Mouse (Mus musculus): ENCODE data around the gene Cdc42bpb.

Cdc42bpb gene

GRCm38 (mm10) chr12:111386642-111387120 lies 9.2 kb upstream of the Cdc42bpb start:
- DNase-seq (ENCODE audit: low spot score in 2 of 2): no peak

GRCm38 (mm10) chr12:111385883-111386641 lies 8.5 kb upstream of the Cdc42bpb start:
- no peak for DNase-seq (ENCODE audit: low spot score in 2 of 2)

- no peak for DNase-seq (ENCODE audit: low spot score in 2 of 2)
Observed at GRCm38 (mm10) chr12:111378812-111379211, 1.3 kb upstream of the Cdc42bpb start.

- DNase-seq (ENCODE audit: low spot score in 2 of 2): no peak
Observed at GRCm38 (mm10) chr12:111377986-111378490, 520 bp upstream of the Cdc42bpb start.

- DNase-seq (ENCODE audit: low spot score in 2 of 2): no peak
Observed at GRCm38 (mm10) chr12:111376826-111377331, 639 bp downstream of the Cdc42bpb start.

GRCm38 (mm10) chr12:111376053-111376452 lies 1.5 kb downstream of the Cdc42bpb start:
- no peak for DNase-seq (ENCODE audit: low spot score in 2 of 2)

- DNase-seq (ENCODE audit: low spot score in 2 of 2): no peak
Observed at GRCm38 (mm10) chr12:111375559-111375958, 2.0 kb downstream of the Cdc42bpb start.

GRCm38 (mm10) chr12:111374727-111375126 lies 2.8 kb downstream of the Cdc42bpb start:
- no peak for DNase-seq (ENCODE audit: low spot score in 2 of 2)

- DNase-seq (ENCODE audit: low spot score in 2 of 2): no peak
Observed at GRCm38 (mm10) chr12:111373411-111373810, 4.1 kb downstream of the Cdc42bpb start.

GRCm38 (mm10) chr12:111371905-111372304 lies 5.6 kb downstream of the Cdc42bpb start:
- no peak for DNase-seq (ENCODE audit: low spot score in 2 of 2)

GRCm38 (mm10) chr12:111370249-111370648 lies 7.3 kb downstream of the Cdc42bpb start:
- no peak for DNase-seq (ENCODE audit: low spot score in 2 of 2)

GRCm38 (mm10) chr12:111367065-111367464 lies 10.5 kb downstream of the Cdc42bpb start:
- DNase-seq (ENCODE audit: low spot score in 2 of 2): no peak

- no peak for DNase-seq (ENCODE audit: low spot score in 2 of 2)
Observed at GRCm38 (mm10) chr12:111364234-111364633, 13.3 kb downstream of the Cdc42bpb start.

GRCm38 (mm10) chr12:111361319-111362098 lies 16.0 kb downstream of the Cdc42bpb start:
- no peak for DNase-seq (ENCODE audit: low spot score in 2 of 2)

- DNase-seq (ENCODE audit: low spot score in 2 of 2): no peak
Observed at GRCm38 (mm10) chr12:111360671-111361070, 16.8 kb downstream of the Cdc42bpb start.

GRCm38 (mm10) chr12:111356216-111356615 lies 21.3 kb downstream of the Cdc42bpb start:
- DNase-seq (ENCODE audit: low spot score in 2 of 2): no peak

GRCm38 (mm10) chr12:111354142-111354541 lies 23.4 kb downstream of the Cdc42bpb start:
- no peak for DNase-seq (ENCODE audit: low spot score in 2 of 2)

- DNase-seq (ENCODE audit: low spot score in 2 of 2): no peak
Observed at GRCm38 (mm10) chr12:111353439-111353915, 24.0 kb downstream of the Cdc42bpb start.

GRCm38 (mm10) chr12:111353008-111353407 lies 24.5 kb downstream of the Cdc42bpb start:
- DNase-seq (ENCODE audit: low spot score in 2 of 2): no peak

GRCm38 (mm10) chr12:111352520-111352919 lies 25.0 kb downstream of the Cdc42bpb start:
- DNase-seq (ENCODE audit: low spot score in 2 of 2): no peak

GRCm38 (mm10) chr12:111349540-111350231 lies 27.8 kb downstream of the Cdc42bpb start:
- DNase-seq (ENCODE audit: low spot score in 2 of 2): no peak

- no peak for DNase-seq (ENCODE audit: low spot score in 2 of 2)
Observed at GRCm38 (mm10) chr12:111343956-111344355, 33.6 kb downstream of the Cdc42bpb start.
